Mouse (Mus musculus) frontal cortex, adult (tissue): ENCODE measurements around the gene Klc1.

ENCODE experiments used
- ATAC-seq: cut with Nextera tagmentation; 2 replicates; pipeline ENCODE4 v1.9.2; 2017; ENCODE audit warnings: mild to moderate bottlenecking, moderate library complexity, mixed read lengths; ENCODE audit not compliant: low TSS enrichment

The Klc1 gene

GRCm38 (mm10) chr12:111743981-111744423 is 14.6 kb upstream of the Klc1 start:
- ATAC-seq, result no peak

DNA sequence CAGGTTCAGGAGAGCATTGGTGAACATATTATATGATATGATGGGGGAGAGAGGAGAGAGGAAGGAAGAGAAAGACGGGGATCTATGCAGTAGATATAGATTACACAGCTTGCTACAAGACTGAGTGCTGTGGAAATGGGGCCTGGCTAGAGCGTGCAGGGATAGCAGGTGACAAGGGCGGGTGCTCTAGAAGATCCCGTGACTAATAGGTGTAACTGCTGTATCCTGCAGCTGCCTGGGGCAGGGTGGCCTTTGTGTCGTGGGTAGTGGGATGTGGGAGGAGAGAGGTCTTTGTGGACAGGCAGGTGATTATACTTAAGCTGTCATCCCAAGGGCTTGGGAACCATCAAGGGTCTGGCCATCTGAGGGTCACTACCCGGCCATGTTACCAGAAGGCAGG is 13.4 kb upstream of the Klc1 start:
- no peak for ATAC-seq

DNA sequence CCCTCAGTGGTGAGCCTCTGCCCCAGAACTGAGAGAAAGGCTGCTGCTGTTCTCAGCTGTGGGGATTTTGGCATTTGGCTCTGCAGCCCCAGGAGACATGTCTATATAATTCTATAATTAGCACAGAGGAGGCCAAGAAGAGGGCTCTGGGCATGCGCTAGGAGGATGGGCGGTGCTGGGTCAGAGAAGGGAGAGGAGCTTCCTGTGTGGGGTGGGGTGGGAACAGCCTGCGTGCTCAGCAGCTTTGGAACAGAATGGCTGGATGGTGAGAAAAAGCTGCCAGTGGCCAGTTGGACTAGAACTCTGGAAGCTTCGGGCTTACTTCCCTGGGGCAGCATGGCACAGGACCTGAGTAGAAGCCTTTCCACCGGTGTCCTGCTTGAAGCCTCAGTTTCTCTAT is 12.6 kb upstream of the Klc1 start:
- ATAC-seq, result peak; percentile 62; the same call in 1 of the 2 replicates

DNA sequence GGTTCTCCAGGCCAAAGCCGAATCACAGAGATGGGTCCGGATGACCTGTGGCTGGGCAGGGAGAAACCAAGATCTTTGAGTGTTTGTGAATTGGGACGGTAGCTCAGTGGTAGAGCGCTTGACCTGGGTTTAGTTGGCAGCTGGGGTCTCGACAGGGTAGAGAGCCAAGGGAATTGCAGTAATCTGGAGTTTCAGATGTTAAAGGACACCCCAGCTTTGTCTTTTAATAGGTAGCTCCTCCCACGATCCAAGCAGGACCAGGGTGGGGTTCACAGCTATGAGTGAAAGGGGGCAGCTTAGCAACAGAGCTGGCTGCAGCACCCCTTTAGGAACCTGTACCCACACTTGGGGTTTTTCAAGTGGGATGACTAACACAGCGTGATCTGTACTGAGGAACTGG is 11.2 kb upstream of the Klc1 start:
- no peak for ATAC-seq

DNA sequence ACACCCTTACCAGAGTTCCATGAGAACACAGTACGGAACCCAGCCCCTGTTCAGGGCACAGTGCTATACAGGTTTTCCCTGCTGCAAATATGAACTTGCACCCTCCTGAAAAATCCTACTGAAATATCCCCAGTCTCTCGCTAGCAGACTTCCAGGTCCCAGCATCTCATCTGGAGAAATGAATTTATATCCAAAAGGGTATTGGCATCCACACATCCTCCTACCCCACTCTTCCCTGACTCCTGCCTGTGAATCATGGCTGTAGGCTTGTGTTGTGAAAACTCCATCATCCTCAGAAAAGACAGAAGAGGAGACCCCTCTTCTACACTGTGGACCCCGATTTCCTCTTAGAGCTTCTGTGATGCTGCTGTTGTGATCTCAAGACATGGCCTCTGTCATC is 7.9 kb upstream of the Klc1 start:
- ATAC-seq, result peak; percentile 58; the same call in 1 of the 2 replicates

- peak; percentile 75 for ATAC-seq
These were observed 6.2 kb upstream of the Klc1 start for GRCm38 (mm10) chr12:111752491-111752890.

GRCm38 (mm10) chr12:111753347-111753746 is 5.3 kb upstream of the Klc1 start:
- ATAC-seq, result no peak

- no peak for ATAC-seq
These were observed 3.9 kb upstream of the Klc1 start for GRCm38 (mm10) chr12:111754710-111755109.

DNA sequence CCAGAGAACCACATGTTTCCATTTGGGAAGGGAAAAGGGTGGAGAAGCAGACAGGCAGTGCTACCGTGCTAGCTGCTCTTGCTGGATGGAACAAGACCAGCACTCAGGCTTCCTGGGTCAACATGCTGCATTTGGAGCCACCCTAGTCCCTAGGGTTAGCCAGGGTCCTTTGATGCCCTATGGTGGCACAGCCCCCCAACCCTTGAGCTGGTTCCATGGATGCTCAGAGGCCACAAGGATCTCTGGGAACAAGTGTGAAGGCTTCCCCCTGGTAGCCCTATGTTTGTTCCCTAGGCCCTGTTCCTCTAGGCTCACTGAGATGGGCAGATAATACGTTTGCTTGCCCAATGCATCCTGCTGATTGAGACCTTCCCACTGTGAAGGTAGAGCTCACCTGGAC is 3.4 kb upstream of the Klc1 start:
- no peak for ATAC-seq

DNA sequence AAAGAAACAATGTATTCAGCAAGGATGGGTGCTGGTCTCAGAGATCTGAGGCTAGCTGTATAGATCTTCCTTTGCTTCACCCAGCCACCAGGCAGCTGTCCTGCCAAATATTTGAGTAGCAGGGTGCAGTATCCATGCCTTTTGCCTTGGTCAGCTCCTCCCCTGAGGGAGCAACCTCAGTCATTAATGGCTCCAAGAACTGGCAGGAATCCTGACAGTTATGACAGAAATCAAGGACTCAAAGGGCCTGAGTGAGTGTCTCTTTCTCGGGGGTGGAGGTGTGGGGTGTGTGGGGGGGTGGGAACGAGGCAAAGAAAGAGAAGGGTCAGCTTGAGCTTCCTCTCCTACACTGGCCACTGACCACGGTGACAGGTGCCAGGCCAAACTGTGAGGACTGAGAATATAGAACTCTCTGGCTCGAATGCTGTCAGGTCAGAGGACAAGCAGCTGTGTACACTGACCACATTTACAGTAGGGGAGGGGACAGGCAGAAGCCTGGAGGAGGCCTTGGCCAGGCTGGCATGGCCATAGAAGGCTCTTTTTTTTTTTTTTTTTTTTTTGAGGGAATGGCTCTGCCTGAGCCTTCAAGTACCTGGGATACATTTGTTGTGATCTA is 2.5 kb upstream of the Klc1 start:
- no peak for ATAC-seq

- no peak for ATAC-seq
These were observed 2.0 kb upstream of the Klc1 start for GRCm38 (mm10) chr12:111756698-111757082.

- no peak for ATAC-seq
These were observed 906 bp upstream of the Klc1 start for GRCm38 (mm10) chr12:111757561-111758325.

- peak; percentile 22; the same call in 1 of the 2 replicates for ATAC-seq
These were observed 770 bp downstream of the Klc1 start for GRCm38 (mm10) chr12:111759176-111760061.

DNA sequence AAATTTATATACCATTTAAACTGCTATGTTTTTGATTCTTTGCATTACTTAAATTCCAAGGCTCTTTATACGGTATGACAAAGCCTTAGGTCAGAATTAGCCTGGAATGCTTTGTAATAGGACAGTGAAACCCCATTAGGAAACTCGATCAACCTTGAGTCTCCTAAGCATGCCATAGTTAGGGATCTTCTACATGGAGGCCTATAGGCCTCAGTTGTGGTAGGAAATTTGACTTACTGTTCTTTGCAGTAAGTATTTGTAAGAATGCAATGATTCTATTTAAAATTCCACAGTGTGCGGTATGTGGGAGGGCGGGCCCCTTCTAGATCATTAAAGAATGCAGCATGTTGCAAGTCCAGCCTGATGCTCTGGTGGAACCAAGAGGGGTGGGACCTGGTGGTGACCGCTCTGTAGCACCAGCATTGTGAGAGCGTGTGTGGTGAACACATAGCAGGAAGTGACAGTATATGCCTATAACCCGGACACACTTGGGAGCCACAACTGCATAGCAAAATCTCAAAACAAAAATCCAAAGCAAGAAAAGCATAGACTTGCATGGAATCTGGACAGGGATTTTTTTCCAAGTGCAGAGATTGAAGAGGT is 1.8 kb downstream of the Klc1 start:
- ATAC-seq, result no peak

DNA sequence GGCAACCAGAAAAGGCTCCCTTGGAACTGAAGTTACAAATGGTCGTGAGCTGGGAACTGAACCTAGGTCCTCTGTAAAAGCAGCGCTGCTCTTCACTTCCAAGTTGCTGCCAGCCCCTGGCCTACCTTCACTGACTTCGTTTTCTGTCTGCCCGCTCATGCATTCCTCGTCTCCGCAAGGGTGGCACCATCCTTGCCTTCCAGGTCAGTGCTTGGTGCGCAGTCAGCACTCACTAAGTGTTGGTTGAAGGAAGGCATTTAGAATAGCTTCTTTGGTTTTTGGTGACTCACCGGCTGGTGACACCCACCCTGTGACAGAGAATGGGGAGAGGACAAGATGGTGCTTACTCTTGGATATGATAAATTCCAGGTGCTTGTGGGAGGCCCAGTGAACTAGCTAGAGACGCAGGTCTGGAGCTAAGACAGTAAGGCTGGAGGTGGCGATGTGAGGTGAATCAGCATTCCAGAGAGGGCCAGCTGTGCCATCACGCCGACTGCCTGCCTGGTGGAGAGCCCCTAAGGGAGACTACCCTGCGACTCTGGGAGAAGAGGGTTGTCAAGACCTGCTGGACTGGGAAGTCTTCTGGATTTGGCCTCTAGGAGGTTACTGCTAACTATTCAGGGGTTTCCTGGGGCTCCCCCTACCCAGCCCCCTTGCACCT is 4.1 kb downstream of the Klc1 start:
- peak; percentile 11; the same call in 1 of the 2 replicates for ATAC-seq

GRCm38 (mm10) chr12:111766313-111767236 is 7.9 kb downstream of the Klc1 start:
- ATAC-seq, result peak; percentile 32; the same call in 1 of the 2 replicates

DNA sequence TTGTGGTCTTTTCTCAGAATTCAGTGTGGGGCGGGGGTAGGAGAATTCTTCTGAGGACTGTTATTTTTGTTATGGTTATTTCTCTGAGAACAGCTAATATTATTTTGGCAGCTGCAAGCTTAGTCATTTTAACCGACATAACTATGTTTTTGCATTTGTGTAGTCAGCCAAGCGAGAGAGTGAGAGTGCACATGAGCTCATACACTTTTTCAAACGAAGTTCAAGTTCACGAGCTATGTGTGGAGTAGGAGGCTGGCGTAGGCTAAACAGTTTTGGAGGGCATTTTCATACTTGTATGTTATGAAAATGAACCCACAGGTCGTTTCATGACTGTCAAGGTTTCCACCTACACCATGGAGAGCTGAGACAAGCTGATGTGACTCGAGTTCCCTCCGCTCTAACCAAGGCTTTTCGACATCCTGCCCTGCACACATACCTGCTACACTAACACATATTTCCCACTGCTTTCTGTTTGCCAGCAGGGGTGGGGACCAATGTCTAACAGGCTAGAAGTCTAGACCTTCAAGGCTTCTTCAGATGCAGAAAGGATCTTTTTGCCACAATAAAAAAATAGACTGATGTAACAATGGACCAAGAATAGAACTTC is 9.8 kb downstream of the Klc1 start:
- no peak for ATAC-seq

GRCm38 (mm10) chr12:111769306-111769705 is 10.7 kb downstream of the Klc1 start:
- ATAC-seq, result no peak

DNA sequence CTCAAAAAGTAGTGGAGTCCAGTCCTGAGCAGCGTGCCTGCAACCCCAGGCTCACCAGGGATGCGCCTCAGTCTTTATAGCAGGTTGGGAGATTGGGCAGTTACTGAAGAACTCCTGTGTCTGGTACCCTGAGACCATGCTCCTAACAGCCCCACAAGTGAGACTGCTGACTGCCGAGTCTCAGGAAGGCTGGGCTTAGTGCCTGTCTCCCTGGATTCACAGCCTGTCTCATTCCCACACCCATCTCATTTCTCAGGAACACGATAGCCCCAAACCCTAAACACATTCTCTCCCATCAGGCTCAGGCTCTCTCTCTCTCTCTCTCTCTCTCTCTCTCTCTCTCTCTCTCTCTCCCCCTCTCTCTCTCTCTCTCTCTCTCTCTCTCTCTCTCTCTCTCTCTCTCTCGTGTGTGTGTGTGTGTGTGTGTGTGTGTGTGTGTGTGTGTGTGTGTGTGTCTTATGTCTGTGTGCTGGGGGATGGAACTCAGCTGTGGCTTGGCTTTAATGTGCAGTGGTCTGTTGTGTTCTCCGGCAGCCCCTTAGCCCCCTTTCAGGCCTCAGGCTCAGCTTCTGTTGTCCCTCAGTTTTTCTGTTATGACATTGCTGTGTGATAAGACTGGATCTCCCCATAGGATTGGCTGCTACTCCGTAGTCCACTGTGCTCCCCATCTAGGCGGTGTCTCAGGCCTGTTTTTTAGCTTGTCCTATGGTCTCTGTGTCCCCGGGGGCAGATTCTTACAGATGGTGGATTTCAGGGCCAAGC is 11.3 kb downstream of the Klc1 start:
- peak; percentile 25; the same call in 1 of the 2 replicates for ATAC-seq
